Mouse (Mus musculus): ENCODE measurements at regions not wholly inside any gene's neighbourhood (a gene's known extent, or its start where the extent isn't known, plus 50 kb on each side); places are given as distances from the start of the nearest gene placed in this dataset.

- no peak for DNase-seq (ENCODE audit: low spot score in 2 of 2)
These were observed 114.9 kb upstream of the Pde3a start for GRCm38 (mm10) chr6:141134176-141134575.

GRCm38 (mm10) chr6:141136664-141137375 is 112.2 kb upstream of the Pde3a start:
- no peak for DNase-seq (ENCODE audit: low spot score in 2 of 2)

GRCm38 (mm10) chr6:141141016-141141415 is 108.1 kb upstream of the Pde3a start:
- no peak for DNase-seq (ENCODE audit: low spot score in 2 of 2)

GRCm38 (mm10) chr6:141148417-141149169 is 100.5 kb upstream of the Pde3a start:
- DNase-seq (ENCODE audit: low spot score in 2 of 2) = no peak

- DNase-seq (ENCODE audit: low spot score in 2 of 2) = no peak
These were observed 99.7 kb upstream of the Pde3a start for GRCm38 (mm10) chr6:141149170-141149917.

GRCm38 (mm10) chr6:141159326-141159725 is 89.7 kb upstream of the Pde3a start:
- DNase-seq (ENCODE audit: low spot score in 2 of 2) = no peak

DNA sequence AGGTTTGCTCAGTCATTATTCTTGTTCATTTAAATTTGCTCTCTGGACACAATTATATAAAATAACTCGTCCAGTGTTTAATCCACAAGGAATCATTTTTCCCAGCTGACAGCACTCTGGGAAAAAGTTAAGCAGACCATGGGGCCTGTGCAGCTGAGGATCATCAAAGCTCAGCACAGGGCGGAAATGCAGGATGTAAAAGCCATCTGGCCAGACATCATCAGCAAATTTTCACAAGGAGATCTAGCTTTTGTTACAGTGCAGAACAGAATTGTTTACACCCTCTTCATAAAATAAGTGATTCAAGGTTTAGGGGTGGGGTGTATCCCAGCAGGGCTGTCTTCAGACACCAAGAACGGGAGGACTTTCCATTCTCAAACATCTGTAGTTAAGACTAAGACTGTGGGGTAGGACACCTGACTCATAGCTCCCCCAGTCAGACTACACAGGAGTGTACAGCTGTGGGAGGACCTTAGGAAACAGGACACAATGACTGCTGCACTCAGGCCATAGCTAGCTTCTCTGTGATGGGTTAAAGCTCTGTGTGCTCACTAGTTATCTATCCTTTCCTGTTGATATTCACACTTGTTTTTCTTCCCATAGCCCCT is 87.3 kb upstream of the Pde3a start:
- DNase-seq (ENCODE audit: low spot score in 2 of 2) = no peak

GRCm38 (mm10) chr6:141167270-141167669 is 81.8 kb upstream of the Pde3a start:
- DNase-seq (ENCODE audit: low spot score in 2 of 2) = no peak

DNA sequence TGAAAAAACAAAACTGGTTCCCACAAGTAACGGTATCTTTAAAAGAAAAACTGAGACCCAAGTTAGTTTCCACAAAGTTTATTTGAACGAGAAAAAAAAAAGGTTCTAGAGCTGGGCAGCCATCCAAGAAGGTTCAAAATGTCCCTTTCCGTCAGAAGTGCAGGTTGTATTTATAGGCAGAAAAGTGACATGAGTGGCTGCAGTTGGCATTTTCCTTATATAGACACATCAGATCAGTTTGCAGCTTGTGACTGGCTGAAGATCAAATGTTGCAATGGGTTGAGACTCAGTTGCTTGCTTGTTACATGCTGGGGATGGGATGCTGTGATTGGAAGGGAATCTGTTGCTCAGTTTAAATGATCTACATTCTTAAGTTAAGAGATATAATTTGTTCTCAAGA is 80.7 kb upstream of the Pde3a start:
- DNase-seq (ENCODE audit: low spot score in 2 of 2) = no peak

DNA sequence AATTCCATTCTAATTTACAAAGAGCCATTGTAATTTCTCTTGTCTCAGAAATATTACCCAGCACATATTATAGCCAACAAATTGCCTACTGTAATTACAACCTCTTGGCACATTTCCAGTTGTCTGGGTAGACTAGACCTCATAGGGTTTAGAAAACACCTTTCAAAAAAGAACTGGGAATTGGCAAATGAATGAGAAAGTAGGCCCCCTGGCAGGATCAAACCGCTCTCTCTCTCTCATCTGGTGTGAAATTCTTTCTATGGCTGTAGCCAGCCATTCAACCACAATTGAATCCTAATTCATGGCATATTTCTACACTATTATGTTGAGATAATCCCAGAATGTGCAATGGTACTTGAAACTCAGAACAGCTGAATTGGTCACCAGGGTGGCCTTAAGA is 65.3 kb upstream of the Pde3a start:
- DNase-seq (ENCODE audit: low spot score in 2 of 2) = no peak

GRCm38 (mm10) chr6:141188036-141188435 is 61.0 kb upstream of the Pde3a start:
- DNase-seq (ENCODE audit: low spot score in 2 of 2) = no peak

- no peak for DNase-seq (ENCODE audit: low spot score in 2 of 2)
These were observed 60.0 kb upstream of the Pde3a start for GRCm38 (mm10) chr6:141189093-141189492.

DNA sequence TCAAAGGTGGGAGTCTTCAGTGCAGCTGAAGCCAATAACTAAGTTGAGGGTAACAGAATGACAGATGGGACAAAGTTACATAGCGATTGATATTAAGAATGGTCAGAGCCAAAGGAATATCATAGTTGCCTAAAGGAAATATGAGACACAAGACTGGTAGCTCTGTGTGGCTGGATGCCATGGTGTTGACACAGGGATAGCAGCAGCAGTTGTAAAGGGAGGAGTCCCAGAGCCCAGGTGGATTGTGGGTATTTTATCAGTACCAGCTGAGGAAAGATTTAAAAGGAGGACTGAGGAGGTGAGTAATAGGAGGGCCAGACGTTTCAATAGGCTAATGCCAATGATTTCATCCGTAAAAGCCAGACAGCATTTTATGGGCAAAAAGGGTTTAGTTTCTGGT is 59.4 kb upstream of the Pde3a start:
- no peak for DNase-seq (ENCODE audit: low spot score in 2 of 2)

- DNase-seq (ENCODE audit: low spot score in 2 of 2) = no peak
These were observed 58.7 kb upstream of the Pde3a start for GRCm38 (mm10) chr6:141190383-141190782.

DNA sequence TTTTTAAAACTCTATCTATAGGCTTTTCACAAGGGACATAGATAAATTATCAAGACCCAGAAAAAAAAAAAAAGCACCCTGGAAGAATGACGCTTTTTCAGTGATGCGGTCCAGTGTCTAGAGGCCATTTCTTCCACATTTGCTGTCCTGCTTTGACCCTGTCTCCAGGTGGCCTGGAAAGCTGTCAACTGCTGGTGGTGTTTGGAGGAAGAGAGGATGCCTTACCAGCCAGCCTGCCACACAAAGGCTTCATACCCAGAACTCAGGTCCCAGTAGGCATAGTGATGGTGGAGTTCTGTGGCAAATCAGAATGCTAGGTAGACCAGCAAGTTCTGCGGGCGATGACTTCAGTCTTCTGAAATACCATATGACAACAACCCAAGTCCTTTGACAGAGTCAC is 51.6 kb upstream of the Pde3a start:
- no peak for DNase-seq (ENCODE audit: low spot score in 2 of 2)
